Mouse (Mus musculus): ENCODE results near the gene Bicra.

The Bicra gene

DNA sequence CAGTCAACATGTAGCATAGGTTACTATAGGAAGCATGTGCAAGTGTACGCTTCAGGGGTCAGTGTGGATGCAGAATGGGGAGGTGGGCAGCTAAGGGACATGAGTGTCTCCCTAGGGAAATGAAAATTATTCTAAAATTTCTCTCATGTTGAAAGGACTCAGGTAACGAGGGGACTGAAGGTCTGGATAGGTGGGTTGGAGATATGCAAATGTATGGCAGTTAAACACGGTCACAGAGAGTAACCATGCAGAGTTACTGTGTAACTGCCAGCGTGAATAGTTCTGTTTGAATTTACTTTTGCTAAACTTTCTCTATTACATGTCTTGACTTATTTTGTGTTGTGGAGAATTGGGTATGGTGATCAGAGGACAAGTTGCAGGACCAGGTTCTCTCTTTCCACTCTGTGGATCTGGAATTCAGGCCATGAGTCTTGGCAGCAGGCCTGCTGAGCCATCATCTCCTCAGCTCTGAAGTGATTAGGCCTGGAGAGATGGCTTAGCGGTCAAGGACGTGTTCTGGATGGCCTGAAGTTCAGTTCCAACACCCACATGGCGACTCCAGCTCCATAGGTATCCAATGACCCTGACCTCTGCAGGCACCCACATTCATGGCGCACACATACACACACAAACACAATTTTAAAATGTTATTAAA is 33.1 kb downstream of the Bicra start:
- DNase-seq (ENCODE audit: low spot score): no peak

DNA sequence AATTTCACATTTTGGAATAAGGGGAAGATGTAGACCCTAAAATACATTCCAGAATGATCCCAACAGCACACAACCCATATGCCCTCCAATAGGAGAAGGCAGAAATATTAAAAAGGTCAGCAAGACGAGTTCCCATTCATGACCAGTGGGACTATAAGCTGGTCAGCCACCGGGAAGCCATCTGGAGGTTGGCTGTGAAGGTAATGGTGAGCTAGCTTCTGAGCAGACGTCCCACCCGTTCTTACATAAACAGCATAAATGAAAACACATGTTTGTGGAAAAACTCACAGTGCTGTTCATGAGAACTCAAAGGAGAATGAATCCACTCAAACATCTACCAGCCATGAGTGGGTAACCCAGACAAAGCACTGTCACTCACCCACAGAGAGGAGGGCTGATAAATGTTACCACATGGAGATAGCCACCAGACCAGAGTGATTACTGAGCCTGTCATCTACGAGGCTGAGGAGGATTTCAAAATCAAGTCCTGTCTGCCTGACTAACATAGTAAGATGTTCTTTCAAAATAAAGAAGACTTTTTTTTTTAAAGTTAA is 33.9 kb downstream of the Bicra start:
- no peak for DNase-seq (ENCODE audit: low spot score)

DNA sequence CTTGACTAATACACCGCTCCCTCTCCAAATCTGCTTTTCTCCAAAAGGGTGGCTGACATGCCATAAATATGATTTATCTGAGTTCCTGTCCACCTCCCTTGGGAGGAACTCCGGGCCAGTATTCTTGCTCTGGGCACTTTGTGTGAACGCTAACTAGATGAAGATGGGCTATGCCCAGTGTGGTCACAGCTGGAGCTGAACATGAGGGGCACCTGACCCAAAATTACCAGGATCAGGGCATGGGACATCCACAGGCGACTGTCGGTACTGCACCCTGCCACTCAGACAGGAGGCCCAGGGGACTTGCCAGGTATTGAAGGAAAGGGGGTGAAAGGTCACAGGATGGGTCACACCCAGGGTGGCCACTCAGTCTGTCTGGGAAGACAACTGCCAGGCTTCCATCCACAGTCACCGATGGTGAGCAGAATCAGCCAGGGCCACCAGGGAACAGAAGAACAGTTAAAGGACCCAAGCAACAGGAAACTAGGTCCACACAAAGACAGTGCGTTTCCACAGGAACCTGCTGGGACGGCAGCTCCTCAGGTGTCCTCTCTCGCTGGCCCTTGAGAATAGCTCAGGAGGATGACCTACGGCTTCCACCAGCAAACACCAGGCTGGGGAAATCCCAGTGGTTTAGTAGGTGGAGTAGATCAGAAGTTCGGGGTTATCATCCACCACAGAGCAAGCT is 35.0 kb downstream of the Bicra start:
- DNase-seq (ENCODE audit: low spot score): no peak

DNA sequence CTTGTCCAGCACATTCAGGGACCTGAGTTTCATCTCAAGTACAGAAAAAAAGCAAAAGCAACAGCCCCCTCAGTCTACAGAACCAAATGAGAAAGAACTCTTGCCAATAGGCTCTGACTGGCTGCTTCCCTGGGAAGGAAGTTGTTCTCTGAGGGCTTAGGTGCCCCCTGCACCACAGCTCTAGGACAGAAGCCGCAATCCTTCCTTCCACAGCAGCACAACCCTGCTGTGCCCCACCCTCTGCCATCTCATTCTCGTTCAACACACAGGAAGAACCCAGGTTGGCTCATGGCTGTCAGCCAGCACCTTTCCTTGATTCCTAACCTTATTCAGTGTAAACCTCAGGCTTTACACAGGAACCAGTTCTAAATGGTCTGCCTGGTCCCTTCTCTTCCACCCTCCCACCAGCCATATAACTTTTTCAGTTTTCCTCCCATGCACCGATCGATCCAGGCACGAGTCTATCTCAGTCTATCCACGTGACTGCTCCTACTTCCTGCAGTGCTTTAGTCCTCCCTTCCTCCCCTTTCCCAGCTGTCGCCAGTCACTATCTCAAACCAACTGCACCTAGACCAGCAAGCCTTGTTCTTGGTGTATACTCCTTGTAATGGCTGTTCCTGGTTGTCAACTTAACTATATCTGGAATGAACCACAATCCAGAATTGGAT is 36.2 kb downstream of the Bicra start:
- DNase-seq (ENCODE audit: low spot score): no peak

DNA sequence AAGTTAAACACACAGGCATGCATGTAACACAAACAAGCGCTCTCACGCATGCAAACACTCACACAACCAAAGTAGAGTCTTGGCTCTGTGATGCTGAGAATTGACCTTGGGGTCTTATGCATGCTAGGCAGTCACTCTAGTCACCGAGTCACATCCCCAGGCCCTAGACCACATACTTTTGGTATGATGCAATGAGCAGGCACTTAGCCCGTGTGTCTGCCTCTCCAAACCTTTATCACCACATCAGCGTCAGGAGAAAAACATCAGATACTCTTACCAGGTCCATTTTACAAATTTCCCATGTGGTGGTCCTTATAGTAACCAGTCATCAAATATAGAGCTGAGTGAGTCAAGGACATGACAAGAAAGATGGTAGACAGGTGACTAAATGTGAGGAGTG is 37.1 kb downstream of the Bicra start:
- no peak for DNase-seq (ENCODE audit: low spot score)

DNA sequence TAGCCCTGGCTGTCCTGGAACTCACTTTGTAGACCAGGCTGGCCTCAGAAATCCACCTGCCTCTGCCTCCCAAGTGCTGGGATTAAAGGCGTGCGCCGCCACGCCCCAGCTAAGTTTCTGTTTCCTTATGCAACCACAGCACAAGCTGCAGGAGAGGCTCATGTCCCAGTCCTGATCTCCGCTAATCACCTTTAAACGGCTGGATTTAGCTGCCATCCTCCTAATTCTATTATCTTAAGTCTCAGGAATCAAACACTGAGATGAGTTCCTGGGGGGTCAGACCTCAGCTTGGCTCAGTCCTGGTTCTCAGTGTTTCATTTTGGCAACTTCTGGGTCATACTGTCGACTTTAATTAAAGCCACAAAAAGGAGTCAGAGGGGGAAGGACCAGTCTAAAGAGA is 38.1 kb downstream of the Bicra start:
- no peak for DNase-seq (ENCODE audit: low spot score)

DNA sequence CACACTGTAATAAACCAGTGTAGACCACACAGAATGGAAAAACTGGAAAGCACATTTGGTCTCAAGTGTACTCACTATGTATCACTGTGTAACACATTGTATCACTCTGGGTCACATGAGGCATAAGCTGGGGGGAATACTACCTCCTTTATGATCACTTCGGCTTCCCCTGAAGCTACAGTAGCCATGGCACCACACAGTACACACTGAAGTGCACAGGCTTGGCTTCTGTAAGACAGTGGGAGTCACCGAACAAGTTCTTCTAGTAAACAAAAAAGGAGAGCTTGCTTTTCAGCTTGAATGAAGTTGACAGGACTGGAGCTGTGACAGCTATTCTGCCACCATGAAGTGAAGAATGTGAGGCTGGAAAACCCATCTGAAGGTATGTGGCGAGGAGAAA is 42.7 kb downstream of the Bicra start:
- no peak for DNase-seq (ENCODE audit: low spot score)

DNA sequence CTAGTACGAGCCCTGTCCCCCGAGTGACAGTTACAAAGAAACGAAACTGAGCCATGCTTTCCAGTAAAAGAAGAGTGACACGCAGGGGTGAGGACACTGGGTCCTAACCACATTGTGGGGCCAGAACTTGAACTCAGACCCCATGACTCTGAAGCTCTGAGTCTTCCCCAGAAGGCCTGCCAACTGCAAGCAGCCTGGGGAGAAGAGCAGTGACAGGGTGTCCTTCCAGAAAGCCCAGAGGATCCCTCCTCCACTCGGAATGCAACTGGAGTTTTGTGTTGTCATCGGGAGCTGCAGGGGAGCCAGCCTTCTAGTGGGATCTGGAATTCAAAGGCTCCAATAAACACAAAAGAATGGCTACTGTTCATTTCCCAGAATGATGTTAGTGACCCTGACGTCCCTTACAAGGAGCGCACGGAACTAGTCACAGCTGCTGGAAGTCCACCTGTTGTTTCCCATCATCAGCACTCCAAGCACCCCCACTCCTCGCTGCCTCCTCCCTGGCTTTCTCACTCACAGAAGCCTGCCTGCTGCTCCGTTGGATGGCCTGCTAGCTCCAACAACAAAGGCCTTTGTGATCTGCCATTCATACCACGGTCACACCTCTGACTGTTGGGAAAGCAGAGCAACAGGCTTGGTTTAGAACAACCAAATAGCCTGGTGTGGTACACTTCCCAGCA is 43.4 kb downstream of the Bicra start:
- no peak for DNase-seq (ENCODE audit: low spot score)

DNA sequence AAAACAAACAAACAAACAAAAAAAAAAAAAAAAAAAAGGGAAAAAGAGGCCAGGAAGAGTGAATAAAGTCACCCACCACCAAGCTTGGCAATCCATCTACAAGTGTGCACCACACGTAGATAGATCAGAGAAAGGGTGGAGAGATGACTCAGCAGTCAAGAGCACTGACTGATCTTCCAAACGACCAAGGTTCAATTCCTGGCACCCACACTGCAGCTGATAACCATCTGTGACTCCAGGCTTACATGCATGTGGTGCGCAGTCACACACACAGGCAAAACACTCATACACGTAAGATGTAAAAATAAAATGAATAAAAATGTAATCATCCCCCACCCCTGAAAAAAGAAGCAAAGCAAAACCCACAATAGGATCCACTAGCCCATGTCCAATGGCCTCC is 44.7 kb downstream of the Bicra start:
- DNase-seq (ENCODE audit: low spot score): no peak

DNA sequence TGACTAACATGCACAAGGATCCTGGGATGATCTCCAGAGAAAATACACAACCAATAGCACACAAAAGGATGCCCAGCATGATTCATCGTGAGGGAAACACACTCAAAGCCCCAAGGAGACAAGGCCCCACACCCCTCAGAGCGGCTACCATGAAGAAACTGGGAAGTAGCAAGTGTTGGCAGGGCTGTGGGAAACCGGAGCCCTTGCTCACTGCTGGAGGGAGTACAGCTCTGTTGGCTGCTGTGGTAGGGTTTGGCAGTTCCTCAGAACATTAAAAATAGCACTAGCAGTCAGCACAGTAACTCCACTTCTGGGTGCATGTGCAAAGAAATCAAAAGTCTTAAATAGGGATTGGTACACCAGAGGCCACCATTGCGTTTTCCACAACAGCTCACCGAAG is 45.5 kb downstream of the Bicra start:
- DNase-seq (ENCODE audit: low spot score): no peak

DNA sequence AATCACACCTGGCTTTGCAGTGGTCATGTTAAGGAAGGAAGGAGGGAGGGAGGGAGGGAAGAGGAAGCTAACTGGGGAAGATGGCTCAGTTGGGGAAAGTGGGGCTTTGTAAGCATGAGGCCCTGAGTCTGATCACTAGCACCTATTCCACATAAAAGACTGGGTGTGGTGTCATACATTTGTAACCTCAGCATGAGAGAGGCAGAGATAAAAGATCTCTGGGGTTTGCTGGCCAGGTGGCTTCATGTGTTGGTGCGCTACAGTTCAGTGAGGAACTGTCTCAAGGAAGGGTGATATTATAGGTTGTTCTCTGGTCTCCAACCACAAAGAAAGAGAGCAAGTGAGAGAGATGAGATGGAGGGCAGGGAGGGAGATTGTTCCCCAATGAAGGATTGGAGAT is 46.0 kb downstream of the Bicra start:
- no peak for DNase-seq (ENCODE audit: low spot score)

DNA sequence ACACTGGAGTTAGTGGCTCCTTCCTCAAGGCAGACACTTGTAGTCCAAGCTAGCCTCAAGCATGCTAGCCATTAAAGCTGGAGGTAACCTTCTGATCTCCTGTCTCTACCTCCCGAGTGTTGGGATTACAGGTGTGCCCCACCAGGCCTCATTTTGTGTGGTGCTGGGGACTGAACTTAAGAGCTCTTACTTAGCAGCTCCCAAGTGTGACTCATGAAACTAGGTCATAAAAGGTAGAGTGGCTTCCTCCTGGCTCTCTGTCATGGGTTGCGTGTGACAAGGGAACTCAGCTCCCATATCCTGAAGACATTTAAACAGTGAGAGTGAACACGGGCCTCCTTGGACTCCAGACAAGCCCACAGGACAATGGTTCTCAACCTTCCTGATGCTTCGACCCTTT is 53.9 kb downstream of the Bicra start:
- no peak for DNase-seq (ENCODE audit: low spot score)

DNA sequence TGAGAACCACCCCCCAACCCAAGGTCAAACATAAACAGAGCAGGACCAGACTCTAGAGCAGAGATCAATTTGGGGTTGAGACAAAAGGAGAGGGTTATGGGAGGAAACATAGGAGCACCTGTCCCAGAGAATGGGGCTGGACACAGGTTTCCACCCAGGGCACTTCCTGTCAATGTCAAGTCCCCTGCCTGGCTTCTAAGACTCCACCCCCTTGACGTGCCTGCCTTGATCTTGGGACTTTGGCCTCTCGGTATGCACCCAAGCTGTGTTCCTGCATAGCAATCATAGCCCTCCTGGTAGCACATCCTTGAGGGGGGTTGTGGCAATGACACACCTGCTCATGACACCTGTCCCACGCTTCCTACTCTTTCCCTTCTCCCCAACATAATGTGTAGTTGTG is 54.6 kb downstream of the Bicra start:
- DNase-seq (ENCODE audit: low spot score): no peak

DNA sequence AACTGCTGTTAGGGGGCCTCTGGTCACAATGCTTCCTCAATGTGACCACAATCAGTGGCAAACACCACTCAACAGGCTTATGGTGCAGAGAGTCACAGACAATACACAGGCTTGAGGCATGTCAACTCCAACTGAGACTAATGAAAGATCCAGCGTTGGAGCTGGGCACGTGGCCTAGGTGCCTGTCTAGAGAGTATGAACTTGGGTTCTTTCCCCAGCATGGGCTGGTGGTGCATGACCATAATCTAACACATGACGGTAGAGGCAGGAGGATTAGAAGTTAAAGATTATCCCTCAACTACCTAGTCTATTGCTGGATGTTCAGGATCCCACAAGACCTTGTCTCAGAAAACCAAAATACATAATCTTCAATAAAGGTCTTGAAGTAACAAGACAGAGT is 56.0 kb downstream of the Bicra start:
- no peak for DNase-seq (ENCODE audit: low spot score)

DNA sequence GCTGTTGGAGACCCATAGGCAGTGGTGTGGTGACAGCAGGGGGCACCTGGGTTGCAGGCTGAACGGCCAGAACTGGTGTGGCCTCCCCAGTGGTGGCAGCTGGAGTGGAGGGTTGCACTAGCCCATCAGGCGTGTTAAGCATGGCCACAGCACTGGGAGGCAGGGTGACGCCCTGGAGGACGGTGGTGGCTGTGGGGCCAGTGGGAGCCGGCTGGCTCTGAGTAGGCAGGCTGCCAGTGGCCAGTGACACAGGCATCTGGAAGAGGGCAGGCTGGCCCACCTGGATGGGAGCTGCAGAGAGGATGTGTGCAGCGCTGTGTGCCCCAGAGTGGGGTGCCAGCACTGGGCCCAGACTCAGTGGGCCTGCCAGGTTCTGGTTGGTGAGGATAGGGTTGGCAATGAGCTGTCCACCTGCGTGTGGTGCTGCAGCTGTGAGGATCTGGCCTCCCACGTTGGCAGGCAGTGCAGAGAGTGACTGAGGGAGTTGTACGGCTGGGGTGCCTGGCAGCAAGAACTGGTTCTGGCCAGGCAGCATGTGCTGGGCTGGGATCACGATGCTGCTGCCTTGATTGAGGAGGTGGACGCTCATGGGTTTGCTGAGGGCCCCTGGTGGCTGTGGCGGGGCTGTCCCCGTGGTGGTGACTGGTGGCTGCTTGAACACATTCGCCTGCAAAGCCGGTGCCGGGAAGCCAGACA is 59.9 kb downstream of the Bicra start:
- DNase-seq (ENCODE audit: low spot score): no peak

DNA sequence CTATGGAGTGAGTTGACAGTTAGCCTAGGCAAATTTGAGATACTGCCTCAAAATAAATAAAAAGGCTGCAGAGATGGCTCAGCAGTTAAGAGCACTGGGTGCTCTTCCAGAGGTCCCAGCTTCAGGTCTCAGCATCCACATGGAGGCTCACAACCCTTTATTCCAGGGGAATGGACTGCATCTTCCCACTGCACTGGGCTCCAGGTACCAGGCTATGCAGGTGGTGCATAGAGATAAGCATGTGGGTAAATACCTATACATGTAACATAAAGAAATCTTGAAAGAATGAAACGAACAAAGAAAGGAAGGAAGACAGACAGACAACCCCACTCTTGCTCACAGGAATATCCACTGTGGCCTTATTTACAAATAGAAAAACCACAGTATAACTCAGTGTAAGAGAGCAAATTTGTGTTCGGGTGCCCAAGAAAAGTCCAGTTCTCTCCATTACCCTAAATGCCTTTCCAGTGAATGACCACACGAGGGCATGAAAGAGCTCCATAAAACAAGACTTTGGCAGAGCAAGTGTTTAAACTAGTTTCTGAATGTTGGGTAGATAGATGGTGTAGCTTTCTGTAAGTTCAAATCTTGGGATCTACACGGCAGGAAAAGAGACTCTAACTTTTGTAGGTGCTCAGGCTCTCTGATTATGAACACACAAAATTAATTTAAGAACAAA is 64.9 kb downstream of the Bicra start:
- peak; percentile 54 for DNase-seq (ENCODE audit: low spot score)

DNA sequence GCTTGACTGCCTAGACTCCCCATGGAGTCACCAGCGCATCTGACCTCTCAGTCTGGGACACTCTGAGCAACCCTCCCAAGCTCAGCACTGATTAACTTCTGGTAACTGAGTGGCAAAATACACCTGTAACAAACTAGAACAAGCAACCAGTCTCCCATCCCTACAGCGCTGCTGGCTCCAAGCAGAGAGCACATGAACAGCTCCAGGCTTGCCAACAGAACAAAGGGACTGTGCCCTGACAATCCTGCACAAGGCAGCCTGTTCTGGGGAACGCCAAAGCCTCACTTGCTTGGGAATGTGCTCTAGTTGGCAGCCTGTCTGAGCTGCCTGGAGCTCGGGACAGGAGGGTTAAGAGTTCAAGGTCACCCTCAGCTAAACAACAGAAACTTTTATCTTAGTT is 66.2 kb downstream of the Bicra start:
- no peak for DNase-seq (ENCODE audit: low spot score)

DNA sequence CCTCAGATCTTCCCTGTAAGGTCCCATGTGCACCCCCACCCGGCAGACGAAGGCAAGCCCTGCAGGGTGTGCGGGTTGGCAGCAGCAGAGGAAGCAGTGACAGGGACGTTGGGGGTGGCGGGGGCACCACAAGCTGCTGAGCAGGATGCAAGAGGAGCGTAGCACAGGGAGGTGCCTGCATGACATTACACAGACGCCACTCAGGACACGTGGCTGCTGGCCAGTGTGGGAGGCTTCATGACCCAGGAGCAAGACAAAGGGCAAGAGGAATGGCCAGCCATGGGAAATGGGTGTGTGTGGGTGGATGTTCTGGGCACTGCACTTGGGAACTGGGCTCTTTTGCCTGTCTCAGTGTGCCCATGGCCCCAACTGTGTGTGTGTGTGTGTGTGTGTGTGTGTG is 67.5 kb downstream of the Bicra start:
- DNase-seq (ENCODE audit: low spot score): peak; percentile 82

DNA sequence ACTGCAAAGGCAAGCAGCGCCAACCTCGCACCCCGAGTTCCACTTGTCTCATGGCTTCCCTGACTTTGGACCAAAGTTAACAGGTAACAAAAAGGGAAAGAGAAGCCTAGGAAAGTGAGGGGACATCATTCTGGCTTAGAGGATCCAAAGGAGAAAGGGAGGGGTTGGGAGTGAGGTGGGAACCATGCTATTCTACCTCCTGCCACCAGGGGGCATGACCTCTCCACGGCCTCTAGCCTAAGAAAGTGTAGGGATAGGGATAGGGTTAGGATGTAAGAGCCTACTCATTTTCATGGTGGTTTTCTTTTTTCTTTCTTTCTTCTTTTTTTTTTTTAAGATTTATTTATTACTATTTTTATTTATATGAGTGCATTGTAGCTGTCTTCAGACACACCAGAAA is 71.8 kb downstream of the Bicra start:
- DNase-seq (ENCODE audit: low spot score): peak; percentile 64

DNA sequence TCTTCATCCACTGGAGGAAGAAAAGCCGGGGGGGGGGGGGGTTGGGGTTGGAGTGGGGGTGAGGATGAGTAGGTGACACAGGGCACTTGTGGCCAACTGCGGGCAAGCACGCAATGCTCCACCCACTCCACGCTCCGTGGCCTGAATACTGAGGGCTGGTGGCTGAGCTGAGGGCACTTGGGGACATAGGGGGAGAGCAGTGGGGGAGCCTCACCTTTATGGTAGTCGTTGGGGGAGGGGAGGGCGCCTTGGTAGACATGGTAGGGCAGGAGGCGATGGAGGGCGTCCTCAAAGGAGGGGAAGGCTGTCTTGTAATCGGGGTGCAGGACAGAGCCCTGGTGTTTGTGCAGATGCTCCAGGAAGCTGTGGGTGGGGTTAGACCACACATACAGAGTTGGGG is 72.3 kb downstream of the Bicra start:
- no peak for DNase-seq (ENCODE audit: low spot score)

DNA sequence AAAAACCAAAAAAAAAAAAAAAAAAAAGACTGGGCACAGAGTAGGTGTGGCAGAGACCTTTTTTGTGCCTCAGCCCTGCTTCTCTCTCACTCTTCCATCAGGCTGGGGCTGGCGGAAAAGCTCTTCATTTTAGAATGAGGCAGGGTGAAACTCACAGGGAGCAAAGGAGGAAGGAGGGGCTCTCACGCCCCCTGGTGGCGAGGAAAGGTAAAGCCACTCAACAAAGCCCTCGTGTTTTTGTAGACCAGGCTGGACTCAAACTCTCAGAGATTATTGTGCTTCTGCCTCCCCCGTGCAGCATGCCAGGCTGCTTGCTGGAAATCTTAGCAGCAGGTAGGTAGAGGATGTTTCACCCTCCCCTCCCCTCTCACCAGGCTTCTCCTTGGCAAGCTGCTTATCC is 73.0 kb downstream of the Bicra start:
- peak; percentile 61 for DNase-seq (ENCODE audit: low spot score)

DNA sequence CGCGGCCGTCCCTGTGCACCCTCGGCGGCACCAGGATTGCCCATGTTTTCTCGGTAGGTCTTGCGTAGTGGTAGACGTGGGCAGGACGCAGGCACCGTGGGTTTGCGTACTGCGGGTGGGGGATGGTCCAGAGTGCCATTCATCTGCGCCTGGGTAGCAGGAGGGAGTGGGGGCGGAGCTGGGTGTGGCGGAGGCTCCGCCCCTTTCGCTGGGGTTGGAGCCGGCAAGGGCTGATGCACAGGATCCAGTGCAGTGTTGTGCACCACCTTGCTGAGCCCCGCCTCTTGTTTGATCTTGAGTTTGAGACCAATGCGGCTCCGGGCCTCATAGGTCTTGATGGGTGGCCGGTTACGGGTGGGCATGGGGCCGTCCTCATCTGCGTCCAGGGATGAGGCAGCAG is 75.5 kb downstream of the Bicra start:
- DNase-seq (ENCODE audit: low spot score): no peak

Measured in MN1 (cell line).